Mouse (Mus musculus) G1E-ER4 (cell line): ENCODE results near the gene Lrrc74a. TPM values are rescaled to one million over a fixed set of nuclear protein-coding genes. Genes with fewer than 3 reads are reported as not detected.

ENCODE experiments used
- GATA1 ChIP-seq: IDR thresholded peaks from one replicate; pipeline ENCODE4 v1.8.0; 2012; ENCODE audit warnings: low read length, inconsistent platforms
- polyA plus RNA-seq: library from polyadenylated mRNA; stranded (reverse); fragments of >175 nt; gene quantifications from 2 replicates; pipeline ENCODE4 v1.2.3, GENCODE M21; 2012

The Lrrc74a gene
- polyA plus RNA-seq, 1 experiment, result not detected

GRCm38 (mm10) chr12:86805315-86805714, 71.1 kb downstream of the Lrrc74a start:
- TF ChIP-seq GATA1, result no peak

GRCm38 (mm10) chr12:86806031-86806922, 72.1 kb downstream of the Lrrc74a start:
- TF ChIP-seq GATA1, result no peak

- TF ChIP-seq GATA1, result no peak
Observed at GRCm38 (mm10) chr12:86806923-86807794, 73.0 kb downstream of the Lrrc74a start.

- no peak for TF ChIP-seq GATA1
Observed at GRCm38 (mm10) chr12:86807795-86808128, 73.6 kb downstream of the Lrrc74a start.

GRCm38 (mm10) chr12:86808856-86809255, 74.7 kb downstream of the Lrrc74a start:
- TF ChIP-seq GATA1, result no peak

GRCm38 (mm10) chr12:86810040-86810439, 75.9 kb downstream of the Lrrc74a start:
- TF ChIP-seq GATA1, result no peak

GRCm38 (mm10) chr12:86810725-86811444, 76.7 kb downstream of the Lrrc74a start:
- TF ChIP-seq GATA1, result no peak

- no peak for TF ChIP-seq GATA1
Observed at GRCm38 (mm10) chr12:86812782-86813181, 78.6 kb downstream of the Lrrc74a start.

Other genes starting within 250 kb of the Lrrc74a start
- not detected in 2 replicates for gene Vash1, start 55.7 kb upstream of the Lrrc74a start, polyA plus RNA-seq
- gene Angel1, start 7.9 kb upstream of the Lrrc74a start, polyA plus RNA-seq, result 1.1 and 1.7 TPM in 2 replicates
- 22.2 and 28.1 TPM in 2 replicates for gene Irf2bpl, start 150.4 kb downstream of the Lrrc74a start, polyA plus RNA-seq
- gene Cipc, start 212.7 kb downstream of the Lrrc74a start, polyA plus RNA-seq, result 28.6 and 40.6 TPM in 2 replicates